Mouse (Mus musculus) gastrocnemius, adult 18-20 months (tissue): ENCODE data around the gene Zfp536. TPM values are rescaled to one million over a fixed set of nuclear protein-coding genes. Genes with fewer than 3 reads are reported as not detected.
"Not testable (repeated sequence)": the region's sequence is repeated elsewhere in the genome, so short reads cannot be mapped to it uniquely, and the experiment has no call there.

Experiments
- DNase-seq: peaks from one replicate; pipeline ENCODE4 v3.0.0; 2021; ENCODE audit warnings: low spot score
- total RNA-seq, 2 experiments: library from RNA; stranded (reverse); gene quantifications; 2 replicates each; pipeline ENCODE4 v1.2.3; 2021

Gene Zfp536
- total RNA-seq, 2 experiments from 2014 or later = 0.98 to 1.2 TPM

DNA sequence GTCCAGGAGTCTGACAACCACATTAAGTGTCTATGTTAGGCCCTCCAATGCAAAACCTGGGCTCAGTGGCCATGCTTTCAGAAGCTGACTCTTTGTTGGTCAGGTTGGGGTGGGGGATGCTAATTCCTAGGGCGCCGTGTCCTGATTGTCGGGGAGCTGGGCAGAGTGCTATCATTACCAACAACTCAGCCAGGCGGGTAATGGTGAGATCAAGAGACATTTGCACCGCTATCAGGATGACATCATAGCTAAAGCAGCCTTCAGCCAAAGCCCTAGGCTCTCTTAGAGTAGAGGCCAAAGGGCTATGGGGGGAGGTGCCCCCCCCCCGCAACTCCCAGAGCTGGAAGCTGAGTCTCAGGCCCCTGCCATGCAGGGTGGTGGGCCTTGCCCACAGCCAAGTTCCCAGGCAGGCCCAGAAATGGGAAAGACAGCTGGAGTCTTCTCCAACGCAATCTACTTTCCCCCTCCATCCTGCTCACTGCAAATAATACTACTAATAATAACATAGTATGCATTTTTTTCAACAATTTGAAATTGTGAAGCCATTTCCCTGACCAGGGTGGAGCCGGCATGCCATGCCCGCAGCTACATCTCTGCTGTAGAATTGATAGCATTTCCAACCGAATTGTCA lies 5.0 kb downstream of the Zfp536 start:
- no peak for DNase-seq

DNA sequence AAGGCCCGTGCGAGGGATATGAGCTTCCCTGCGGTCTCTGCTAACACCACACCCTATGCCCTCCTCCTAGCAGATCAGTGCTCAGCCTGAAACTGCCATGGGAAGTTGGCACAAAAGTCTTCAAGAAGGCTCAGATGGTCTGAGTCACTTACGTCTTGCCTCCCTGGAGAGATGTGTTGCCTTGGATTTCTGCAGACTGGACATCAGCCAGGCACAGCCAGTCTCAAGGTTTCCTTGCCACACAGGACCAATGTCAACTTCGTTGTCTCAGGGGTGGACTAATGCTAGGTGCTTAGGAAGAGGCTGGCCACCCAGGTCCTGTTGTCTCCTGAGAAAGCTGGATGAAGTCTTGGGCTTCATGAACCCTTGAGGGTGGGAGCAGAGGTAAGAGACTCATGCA lies 14.6 kb downstream of the Zfp536 start:
- no peak for DNase-seq

DNA sequence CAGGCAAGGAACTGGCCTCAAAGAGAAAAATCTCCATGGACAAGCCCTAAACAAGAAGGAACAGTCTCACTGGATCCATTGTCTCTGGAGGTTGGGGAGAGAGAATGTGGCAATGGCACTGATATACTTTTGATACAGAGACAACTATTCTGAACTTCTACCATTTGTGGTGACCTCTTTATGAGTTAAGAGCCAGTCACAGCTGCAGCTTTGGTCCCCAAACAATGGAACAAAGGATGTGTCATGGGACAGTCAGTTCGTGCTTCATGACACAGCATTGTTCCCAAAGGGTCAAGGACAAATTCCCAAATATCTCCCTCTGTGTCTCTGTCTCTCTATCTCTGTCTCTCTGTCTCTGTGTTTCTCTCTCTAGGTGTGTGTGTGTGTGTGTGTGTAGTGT lies 20.4 kb downstream of the Zfp536 start:
- no peak for DNase-seq

DNA sequence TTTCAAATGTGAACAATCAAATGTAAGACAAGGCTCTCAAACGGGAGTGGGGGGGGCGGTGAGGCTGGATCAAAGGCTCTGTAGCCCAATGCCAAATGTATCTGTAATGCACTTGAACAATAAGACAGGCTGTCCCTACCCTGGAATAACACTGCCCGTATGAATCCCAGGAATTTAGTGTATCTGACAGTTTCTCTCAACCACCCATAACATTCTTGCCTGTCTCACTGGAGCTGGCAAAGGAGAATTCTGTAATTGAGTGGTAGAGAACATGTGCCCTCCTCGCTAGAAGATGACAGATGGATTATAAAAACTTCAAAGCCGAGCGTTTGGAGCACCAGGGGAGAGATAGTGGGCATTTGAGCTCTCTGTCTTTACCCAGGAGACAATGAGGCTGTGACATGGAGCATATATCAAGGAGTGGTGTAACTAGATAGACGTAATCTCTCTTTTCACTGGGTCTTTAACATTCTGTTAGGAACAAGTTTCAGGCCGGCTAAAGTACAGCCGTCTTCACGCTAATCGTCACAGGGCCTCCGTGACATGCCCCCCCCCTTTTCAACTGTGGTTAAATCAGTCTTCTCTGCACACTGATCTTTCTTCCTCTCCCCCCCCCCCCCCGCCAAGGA lies 27.2 kb downstream of the Zfp536 start:
- DNase-seq = no peak

DNA sequence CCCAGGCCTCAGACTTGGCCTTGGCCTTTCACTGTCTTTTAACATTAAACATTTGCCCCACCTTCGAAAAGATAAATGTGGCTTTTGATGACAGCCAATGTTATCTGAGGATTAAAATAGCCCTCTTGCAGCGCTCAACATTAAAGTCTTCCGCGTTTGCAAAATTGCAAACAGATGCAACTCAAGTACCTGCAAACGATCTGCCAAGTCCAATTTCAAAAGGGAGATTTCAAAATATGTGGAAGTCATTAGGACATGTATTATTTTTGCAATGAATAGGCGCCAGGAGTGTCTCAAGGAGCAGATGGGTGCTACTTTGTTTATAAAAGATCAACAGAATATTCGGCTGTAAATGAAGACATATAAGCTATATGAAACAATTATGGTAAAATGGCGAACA lies 30.1 kb downstream of the Zfp536 start:
- no peak for DNase-seq

DNA sequence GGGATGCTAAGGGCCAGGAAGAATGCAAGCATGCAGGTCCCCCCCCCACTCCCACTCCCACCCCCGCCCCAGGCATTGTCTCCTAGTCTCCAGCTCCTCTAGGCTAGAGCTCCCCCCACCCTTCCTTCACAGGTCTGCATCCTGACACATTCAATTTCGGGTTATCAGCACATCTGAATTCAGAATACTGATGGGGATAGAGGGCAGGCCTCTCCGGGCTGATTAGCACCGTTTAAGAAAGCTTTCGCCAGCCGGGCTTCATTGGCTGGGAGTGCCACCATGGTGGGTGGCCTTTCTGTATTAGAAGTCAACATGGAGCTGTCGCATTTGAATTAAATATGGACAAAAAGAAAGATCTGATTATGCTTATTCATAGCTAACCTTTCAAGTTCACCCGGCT lies 36.2 kb downstream of the Zfp536 start:
- no peak for DNase-seq

DNA sequence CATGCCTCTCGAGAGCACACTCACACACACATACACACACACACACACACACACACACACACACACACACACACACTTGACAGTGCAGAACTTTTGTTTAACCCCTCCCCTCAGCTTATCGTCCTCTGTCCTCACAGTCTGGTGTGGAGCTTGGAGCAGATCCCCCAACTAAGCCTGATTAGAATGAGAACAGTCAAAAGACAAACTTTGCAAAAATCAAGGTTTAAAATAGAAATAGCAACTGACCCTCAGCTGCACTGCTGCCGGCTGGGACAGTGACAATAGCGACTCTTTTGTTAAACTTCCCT lies 37.1 kb downstream of the Zfp536 start:
- DNase-seq = no peak

DNA sequence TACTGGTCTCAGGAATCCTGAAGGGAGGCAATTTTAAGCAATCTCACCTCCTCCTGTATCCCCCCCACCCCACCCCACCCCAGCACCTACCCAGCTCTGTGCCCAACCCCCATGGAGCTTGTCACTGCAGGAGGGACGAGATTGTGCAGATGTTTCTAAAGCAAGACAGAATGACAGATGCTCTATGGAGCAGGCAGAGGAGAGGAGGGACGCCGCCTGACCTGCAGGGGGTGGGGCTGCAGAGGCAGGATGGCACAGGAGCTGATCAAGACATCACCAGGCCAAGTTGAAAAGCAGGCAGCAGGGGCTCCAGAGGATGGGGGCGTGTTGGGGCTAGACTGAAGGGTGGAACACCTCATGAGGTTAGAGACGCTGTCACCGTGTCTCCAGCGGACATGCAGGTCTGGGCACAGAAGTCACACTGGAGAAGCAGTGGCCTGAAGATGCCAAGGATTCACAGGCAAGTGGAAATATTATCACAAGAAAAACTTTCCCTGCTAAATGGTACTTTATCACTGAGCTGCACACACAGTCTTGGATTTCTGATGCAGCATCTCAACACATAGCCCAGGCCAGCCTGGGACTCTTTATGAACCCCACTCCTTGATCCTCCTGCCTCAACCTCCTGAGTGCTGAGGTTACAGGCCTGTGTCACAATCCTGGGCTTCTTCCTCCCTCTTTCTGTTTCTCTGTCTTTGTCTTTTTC lies 37.6 kb downstream of the Zfp536 start:
- no peak for DNase-seq

DNA sequence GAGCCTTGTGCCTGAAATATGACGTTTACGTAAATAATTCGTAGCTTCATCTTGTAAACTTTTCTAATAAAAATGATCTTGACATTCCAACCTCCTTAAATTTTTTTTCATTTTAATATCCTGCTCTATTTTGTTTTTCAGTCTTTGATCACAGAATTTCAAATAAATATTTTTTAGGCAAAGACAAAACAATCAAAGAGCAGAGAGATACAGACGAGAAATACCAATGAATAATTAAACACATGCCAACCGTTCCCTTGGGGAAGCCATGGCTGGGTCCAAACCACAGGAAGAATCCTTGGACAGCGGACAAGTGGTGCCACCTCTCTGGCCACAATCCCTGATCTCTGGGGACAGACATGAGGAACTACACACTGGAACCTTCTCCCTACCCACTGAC lies 38.3 kb downstream of the Zfp536 start:
- no peak for DNase-seq

DNA sequence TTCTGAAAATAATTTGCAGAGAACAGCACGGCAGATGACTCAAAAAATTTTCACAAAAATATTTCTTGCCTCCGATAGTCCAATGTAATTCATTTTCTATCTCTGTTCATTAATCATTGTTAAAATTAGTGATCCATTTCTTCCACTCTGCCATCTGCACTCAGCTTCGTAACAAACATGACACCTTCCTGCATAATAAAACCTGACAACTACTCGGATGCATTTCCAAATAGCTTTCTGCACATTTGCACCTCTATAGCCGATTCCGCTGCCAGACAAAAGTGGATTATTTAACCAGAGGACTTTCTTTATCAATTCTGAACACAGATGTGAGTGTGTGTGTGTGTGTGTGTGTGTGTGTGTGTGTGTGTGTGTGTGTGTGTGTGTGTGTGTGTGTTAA lies 38.9 kb downstream of the Zfp536 start:
- no peak for DNase-seq

DNA sequence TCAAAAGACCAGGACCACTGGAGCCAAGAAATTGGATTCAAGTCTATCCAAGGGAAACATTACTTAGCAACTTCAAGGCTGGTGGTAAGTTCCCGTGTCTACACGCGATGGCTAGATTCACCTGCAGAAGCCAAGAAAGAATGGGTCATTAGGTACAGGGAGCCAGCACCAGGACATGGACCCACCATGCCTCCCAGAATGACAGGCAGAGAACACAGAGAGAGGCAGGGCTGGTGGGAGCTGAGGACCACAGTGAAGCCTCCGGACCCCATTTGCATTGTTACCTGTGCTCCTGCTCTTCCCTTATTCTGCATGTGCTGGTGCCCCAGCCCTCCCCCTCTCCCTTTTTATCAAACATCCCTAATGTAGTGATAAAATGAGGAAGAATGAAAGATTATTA lies 39.4 kb downstream of the Zfp536 start:
- DNase-seq = no peak

DNA sequence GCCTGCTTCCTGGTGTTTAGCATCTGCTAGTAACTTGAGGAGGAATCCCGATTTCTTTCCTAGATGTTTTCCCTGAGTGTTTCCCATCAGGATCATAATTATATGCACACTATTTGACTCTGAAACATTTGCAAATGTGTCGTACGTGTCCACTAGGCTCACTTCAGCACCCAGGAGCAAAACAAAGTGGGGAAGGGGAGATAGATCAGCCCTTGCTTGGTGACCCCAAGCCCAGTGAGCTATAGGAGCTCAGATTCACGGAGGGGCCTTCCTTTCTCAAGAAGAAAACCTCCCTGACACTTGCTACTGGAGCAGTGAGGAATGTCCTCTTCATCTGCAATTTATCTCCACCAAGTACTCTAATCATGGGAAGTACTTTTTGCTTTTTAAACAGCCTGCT lies 40.7 kb downstream of the Zfp536 start:
- DNase-seq = no peak

DNA sequence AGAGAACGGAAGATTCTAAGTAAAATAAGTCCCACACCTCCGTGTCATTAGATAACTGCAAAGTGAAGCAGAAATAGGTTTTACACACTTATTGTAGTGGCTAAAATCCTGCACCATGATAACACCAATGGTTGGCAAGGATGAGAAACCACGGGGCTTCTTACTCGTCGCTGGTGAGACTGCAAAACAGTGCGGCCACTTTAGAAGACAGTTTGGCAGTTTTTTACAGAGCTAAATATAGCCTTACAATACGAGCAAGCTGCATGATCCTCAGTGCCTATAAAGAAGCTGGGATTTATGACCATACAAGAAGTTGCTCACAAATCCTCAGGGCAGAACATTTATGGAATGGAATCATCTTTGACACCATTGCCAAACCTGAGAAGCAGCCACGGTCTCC lies 45.7 kb downstream of the Zfp536 start:
- DNase-seq = no peak

DNA sequence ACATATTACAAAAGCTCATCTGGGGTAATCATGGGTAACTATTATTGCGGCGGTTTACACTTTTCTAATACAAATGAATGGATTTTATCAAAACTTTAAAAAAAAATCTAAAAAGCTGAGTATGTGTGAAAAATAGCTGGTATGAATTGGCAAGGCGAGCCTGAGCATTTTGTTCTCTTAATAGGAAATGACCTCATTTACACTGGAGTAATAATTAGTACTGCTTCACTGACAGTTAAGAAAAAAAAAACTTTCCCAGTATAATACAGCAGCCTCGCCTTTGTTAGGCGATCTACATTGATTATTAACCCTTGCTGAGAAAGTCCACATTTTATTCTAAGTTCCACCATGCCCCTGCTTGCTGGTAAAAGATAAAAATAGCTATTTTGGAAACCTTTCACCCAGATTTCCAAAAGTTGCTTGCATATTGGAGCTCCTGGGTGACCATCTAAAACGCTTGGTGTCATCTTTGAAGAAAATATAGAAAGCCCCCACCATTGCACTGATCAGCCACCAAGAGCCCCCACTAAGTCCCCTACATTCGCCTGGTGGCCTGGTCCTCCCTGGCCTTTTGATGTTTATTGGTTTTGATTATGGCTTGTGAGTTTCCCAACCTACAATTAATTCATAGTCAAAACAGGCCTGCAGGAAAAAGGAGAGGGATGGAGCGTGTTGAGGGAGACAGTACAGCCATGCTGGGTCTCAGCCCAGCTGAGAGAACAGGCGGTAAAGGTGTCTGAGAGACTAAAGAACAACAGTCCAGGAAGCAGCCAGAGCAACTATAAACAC lies 49.2 kb downstream of the Zfp536 start:
- no peak for DNase-seq

DNA sequence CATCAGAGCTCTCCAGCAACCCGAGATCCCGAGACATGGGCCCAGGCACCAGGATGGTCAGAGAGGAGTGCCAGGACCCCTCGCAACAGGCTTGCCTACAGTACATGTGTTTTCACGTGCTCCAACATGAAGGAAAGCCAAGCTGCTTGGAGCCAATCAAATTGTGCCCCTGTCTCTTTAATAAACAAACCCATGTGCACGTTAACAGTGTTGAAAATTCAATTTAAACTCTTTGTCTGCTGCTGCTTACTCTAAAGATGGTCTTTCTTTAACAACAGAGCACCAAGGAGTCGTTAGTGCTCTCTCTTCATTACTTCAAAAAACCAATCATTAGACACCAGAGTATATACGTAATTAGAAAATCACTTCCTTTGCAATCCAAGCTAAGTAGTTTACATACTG lies 50.2 kb downstream of the Zfp536 start:
- no peak for DNase-seq

DNA sequence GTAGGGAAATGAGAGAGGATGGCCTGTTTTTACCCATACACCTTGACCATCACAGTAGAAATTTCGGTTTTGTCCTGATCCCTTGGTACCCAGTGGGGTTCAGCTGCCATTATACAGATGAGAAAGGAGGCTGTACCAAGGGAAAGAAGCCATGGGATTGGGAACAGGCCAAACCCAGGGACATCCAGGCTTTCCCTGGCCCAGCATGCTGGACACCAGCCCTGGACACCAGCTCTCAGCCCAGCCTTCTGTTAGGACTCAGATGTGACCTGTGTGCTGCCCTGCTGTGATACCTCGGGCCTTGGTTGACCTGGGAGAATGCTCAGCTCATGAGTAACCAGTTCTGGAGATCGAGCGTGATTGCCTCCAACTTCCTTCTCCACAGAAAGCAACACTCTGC lies 51.8 kb downstream of the Zfp536 start:
- DNase-seq = no peak

DNA sequence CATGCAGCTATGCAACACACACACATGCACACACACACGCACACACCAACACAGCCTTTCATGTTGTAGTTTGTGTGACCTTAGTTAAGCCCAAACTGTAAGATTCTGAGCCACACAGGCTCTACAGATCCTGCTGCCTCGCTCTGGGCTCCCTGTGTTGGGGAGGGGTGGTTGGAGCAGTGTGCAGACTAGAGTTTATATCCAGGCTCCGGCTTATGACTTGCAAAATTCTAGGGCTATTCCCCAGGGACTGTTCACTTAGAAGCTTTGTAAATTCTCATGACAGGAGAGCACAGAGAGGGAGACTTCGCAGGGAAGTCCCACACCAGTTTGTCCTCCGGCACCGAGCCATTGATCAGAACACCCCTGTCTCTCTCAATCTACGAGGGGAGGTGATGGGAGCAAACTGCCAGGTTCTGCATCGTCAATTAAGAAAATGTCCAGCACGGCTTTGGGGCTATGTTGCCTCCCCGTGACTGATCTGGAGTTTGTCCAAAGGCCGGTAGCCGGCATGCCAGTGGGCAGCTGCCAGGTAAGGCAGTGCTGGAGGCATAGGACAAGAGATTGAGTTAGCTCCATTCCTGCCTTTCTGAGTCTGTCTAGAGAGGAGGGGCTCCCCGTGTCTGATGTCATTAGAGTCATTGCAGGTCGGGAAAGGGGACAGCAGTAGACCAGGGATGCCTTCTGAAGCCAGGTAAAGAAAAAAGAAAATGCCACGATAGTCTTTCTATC lies 54.6 kb downstream of the Zfp536 start:
- no peak for DNase-seq

DNA sequence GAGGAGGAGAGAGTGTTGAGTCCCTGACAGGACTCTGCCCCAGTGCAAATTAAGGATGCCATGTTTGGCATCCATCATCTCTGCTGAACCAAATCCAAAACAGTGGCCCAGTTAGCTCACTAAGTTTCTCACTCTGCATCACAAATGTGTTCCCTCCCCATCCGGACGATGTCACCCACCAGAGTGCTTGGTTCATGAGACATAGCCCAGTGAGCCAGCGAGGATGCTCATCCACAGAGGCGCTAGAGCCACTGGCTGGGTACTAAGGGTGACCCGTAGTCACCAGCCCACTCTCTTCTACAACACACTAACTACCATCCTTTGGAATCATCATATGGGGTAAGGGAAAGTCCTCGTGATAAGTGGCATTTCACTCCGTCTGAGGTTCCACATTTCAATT lies 56.4 kb downstream of the Zfp536 start:
- no peak for DNase-seq

DNA sequence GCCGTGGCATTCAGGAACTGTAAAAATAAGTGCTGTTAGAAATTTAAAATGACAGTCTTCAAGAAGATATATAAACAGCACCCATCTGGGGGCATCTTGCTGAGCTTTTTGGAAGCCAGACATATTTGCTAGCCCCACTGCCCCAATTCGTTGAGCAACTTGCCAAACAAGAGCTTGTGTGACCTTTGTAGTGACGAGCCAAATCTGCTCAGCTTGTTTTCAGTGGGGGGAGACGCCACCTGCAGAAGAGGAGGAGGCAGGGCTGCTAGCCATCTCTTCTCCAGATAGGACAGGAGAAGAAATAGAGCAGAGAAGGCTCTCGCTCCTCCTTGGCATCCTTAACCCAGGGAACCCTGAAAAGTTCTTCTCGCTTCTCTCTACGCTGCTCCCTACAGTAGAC lies 56.8 kb downstream of the Zfp536 start:
- no peak for DNase-seq

DNA sequence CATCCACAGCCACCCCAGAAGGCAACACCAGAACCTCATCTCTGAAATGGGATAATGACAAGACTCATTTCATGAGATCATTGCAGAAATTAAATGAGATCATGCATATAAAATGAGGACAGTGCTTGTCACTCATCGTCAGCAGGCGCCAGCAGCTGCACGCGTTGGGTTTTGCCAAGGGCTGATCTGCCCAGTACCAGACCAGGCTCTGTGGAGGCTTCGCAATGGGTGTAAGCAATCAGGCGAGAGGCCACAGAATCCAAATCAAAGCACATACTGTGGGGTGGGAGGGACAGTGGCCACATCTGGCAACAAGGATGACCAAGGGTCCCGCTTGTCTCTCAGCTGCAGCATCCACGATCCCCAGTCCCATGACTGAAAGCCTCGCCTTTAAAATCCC lies 69.0 kb downstream of the Zfp536 start:
- no peak for DNase-seq

DNA sequence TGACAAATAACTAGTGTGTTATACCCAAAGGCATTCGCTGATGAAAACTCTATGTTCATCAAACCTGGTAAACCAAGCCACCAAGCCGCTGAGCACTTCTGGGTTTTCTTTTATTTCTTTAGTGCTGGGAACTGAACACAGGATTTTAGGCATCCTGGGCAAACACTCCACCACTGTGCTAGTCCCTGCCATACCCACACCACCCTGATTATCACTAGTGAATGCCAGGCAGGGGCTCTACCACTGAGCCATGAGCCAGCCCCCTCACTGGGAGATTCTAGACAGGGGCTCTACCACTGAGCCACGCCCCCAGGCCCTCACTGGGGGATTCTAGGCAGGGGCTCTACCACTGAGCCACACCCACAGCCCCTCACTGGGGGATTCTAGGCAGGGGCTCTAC lies 76.1 kb downstream of the Zfp536 start:
- not testable (repeated sequence) for DNase-seq

DNA sequence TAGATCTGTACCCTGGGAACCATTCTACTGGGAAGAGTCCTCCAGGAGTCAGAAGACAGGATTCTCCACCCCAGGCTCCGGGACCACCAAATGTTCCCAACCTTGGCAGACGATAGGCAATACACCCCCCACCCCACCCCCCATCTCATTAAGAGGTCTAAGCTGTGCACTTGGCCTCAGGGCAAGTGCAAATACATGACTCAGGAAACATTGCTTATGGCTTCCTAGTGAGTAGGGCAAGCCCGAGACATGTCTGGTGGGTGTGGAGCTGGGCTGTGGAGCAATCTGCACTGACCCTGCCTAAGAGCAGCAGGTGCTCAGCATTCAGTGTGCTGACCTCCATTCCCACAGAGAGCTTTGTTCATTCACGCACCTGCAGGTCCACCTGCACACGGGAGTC lies 78.4 kb downstream of the Zfp536 start:
- no peak for DNase-seq
